Mouse (Mus musculus) lung, adult 2 months (tissue): ENCODE data around the gene Mdga1. TPM values are rescaled to one million over a fixed set of nuclear protein-coding genes. Genes with fewer than 3 reads are reported as not detected.

ENCODE experiments used
- DNase-seq: peaks from one replicate; pipeline ENCODE4 v3.0.0; 2022
- H3K4me1 ChIP-seq: fragments of 200-500 bp; 2 replicates; pipeline ENCODE4 v1.6.1; 2011; ENCODE audit warnings: low read length; ENCODE audit not compliant: control insufficient read depth, insufficient read depth
- H3K4me3 ChIP-seq: fragments of 200-500 bp; replicated peaks from 2 replicates; pipeline ENCODE3; 2011; ENCODE audit warnings: low read depth, mild to moderate bottlenecking, control low read depth, low read length; ENCODE audit errors: extremely low read depth
- CTCF ChIP-seq: fragments of 200-500 bp; IDR thresholded peaks from 2 replicates; pipeline ENCODE4 v1.5.1; 2011; ENCODE audit warnings: mild to moderate bottlenecking, low read length, control low read depth; ENCODE audit not compliant: insufficient read depth
- POLR2A ChIP-seq: fragments of 200-500 bp; IDR thresholded peaks from 2 replicates; pipeline ENCODE4 v1.6.1; 2011; ENCODE audit warnings: low read depth, mild to moderate bottlenecking, control low read depth, low read length, borderline replicate concordance; ENCODE audit errors: extremely low read depth
- WGBS: fragments of 180-500 bp; shearing (Covaris S2); methylation state at CpG from one replicate; pipeline ENCODE4 v1.1.7; 2018; 5-methylcytosine and 5-hydroxymethylcytosine counted together
- polyA plus RNA-seq: library from polyadenylated mRNA; depleted of rRNA; stranded (reverse); fragments of >200 nt; gene quantifications from 2 replicates; pipeline ENCODE4 v1.2.3, GENCODE M21; 2012

The Mdga1 gene
- polyA plus RNA-seq, 1 experiment: 4.4 TPM

DNA sequence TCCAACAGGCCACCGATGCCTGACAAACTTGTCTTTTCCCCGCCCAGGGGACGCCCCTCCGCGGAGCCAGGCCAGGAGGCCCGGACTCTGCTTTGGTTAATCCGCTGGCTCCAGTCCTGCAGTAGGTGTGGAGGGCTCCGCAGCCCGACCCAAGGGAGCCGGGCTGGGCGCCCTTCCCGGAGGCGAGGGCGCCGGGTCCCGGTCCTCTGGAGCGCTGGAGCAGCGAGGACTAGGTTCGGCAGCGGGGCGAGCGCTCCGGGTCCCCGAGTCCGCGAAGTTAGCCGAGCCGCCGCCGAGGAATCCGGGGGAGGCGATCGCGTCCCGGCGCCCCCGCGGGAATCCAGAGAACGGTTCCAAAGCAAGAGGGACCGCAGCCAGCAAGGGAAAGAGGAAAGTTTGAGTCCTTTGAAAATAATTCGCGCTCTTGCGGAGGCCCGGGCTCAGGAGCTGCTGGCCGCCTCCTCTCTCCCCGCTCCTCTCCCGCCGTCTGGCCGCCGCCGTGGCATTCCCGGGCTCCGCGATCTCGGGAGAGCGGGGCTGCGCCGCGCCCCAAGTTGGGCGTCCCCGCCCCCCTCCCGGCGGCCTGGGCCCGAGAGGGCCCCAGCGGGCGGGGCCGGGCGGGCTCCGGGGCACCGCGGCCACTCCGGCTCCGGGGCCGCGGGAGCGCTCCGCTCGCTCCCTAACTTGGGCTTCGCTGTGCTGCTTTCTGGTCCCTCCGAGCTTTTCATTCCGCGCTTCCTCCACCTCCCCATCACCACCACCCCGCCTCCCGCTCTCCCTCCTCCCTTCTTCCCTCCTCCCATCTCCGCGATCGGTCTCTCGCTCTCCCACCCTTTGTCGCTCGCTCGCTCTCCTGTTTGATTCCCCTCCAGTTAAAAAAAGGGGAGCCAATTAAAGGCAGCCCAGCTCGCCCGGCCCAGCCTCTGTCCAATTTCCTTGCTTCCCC lies 81.7 kb downstream of the Mdga1 start:
- DNase-seq: peak; percentile 20
- no peak for TF ChIP-seq POLR2A
- TF ChIP-seq CTCF: no peak
- Histone ChIP-seq H3K4me3 (peak overlapping the region; percentile 51), H3K4me1 (peaks cover 14% of the 10 kb centered on the region)
- under 1% methylated on average over 89 of the region's 93 CpGs for WGBS

GRCm38 (mm10) chr17:29887271-29887880 lies 82.5 kb downstream of the Mdga1 start:
- peak; percentile 29 for DNase-seq
- TF ChIP-seq POLR2A: no peak
- H3K4me1 ChIP-seq: peaks cover 14% of the 10 kb centered on the region
- WGBS: under 1% methylated on average over 57 of the region's 57 CpGs
- peak overlapping the region; percentile 45 for H3K4me3 ChIP-seq

DNA sequence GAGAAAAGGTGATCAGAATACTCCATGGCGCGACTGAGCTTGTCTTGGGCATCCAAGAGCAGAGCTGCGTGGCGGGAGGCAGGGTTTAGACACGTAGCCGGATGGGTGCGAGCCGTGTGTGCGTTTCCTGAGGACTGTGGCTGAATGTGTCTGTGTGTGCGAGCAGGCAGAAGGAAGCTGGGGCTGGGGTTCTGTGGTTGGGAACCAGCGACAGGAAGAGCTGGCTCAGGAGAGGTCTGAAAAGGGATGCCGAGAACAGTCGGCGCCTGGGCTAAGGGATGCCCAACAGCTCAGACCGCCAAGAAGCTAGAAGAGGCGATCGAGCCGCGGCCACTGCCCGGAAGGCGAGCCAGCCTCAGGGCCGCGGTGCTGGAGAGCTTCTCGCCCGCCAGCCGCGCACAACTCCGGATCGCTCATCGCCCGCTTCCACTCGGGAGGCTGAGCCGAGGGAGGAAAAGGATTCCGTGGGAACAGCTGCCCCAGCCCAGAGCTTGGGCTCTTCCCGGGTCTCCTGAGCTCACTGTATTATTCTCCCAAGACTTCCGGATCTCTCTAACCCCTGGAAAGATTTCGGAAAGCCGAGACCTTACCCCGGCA lies 83.1 kb downstream of the Mdga1 start:
- WGBS: 1% methylated on average over 36 of the region's 39 CpGs
- TF ChIP-seq CTCF: no peak
- no peak for TF ChIP-seq POLR2A
- no peak for DNase-seq
- peaks cover 14% of the 10 kb centered on the region for H3K4me1 ChIP-seq
- H3K4me3 ChIP-seq: peak overlapping the region; percentile 45

DNA sequence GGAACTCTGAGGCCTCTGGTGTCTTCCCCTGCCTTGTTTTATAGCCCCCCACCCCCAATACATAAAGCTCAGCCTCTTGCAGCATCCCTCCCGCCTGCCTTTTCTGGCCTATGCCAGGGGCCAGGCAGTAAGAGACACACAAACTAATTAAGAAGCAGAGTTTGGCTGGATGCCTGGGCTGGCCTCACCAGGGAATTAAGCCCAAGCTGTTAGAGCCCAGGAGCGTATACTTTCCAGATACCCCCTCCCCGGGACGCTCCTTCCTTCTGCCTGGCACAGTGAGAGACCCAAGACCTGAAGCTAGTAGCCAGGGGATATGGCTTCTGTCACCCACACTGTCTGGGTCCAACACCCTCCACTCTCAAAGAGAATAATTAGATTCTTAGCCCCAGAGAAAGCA lies 83.8 kb downstream of the Mdga1 start:
- Histone ChIP-seq H3K4me1 (peaks cover 14% of the 10 kb centered on the region), H3K4me3 (no peak overlapping the region)
- DNase-seq: no peak
- 8% methylated on average over 4 of the region's 4 CpGs for WGBS
- no peak for TF ChIP-seq CTCF
- TF ChIP-seq POLR2A: no peak

GRCm38 (mm10) chr17:29884596-29884995 lies 85.3 kb downstream of the Mdga1 start:
- TF ChIP-seq CTCF (no peak), POLR2A (no peak)
- WGBS: 57% methylated on average over 6 of the region's 6 CpGs
- DNase-seq: no peak
- Histone ChIP-seq H3K4me1 (peaks cover 14% of the 10 kb centered on the region), H3K4me3 (no peak overlapping the region)

DNA sequence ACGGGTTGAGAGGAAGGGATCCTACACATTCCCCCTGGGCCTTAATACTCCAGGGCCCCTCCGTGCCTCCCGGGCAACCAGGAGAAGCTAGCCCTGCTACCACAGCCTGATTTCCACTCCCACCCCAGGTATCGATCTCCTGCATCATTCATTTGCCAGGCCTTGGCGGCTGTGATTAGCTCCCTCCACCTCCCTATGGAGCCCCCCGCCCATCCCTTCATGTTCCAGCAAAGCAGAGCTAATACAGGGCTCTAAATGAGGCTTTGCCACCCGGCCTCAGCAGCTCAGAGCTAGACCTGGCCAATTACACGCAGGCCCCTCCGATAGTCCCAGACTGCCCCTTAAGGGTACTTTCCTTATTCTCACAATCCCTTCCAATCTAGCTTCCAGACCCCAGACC lies 86.5 kb downstream of the Mdga1 start:
- WGBS: 53% methylated on average over 9 of the region's 9 CpGs
- DNase-seq: no peak
- Histone ChIP-seq H3K4me3 (no peak overlapping the region), H3K4me1 (peaks cover 10% of the 10 kb centered on the region)
- TF ChIP-seq POLR2A: no peak
- no peak for TF ChIP-seq CTCF

GRCm38 (mm10) chr17:29882885-29883284 lies 87.0 kb downstream of the Mdga1 start:
- WGBS: 0% methylated on average over 5 of the region's 5 CpGs
- no peak overlapping the region for H3K4me3 ChIP-seq
- TF ChIP-seq CTCF (peak; percentile 93), POLR2A (no peak)
- peaks cover 10% of the 10 kb centered on the region for H3K4me1 ChIP-seq
- peak; percentile 51 for DNase-seq

DNA sequence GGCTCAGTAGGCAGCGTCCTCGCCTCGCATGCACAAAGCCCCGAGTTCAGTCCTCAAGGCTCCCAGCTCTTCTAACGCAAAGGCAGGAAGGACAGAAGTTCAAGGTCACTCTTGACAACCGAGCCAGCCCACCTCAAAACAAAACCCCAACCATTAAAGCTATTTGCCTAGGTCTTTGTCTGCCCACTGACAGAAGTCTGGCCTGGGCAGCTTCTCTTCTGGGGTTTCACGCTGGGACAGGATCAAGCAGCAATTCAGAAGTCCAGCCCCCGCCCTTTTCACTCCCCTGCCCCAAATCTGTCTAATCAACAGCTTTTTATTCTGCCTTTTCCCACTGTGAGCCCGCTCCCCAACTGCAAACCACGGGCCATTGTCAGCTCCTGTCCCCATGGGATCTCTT lies 89.6 kb downstream of the Mdga1 start:
- Histone ChIP-seq H3K4me3 (no peak overlapping the region), H3K4me1 (no peaks in the 10 kb centered on the region)
- DNase-seq: no peak
- WGBS: 57% methylated on average over 10 of the region's 10 CpGs
- no peak for TF ChIP-seq POLR2A
- no peak for TF ChIP-seq CTCF

GRCm38 (mm10) chr17:29878990-29879389 lies 90.9 kb downstream of the Mdga1 start:
- Histone ChIP-seq H3K4me3 (no peak overlapping the region), H3K4me1 (no peaks in the 10 kb centered on the region)
- no peak for DNase-seq
- 71% methylated on average over 10 of the region's 10 CpGs for WGBS
- TF ChIP-seq POLR2A (no peak), CTCF (no peak)

DNA sequence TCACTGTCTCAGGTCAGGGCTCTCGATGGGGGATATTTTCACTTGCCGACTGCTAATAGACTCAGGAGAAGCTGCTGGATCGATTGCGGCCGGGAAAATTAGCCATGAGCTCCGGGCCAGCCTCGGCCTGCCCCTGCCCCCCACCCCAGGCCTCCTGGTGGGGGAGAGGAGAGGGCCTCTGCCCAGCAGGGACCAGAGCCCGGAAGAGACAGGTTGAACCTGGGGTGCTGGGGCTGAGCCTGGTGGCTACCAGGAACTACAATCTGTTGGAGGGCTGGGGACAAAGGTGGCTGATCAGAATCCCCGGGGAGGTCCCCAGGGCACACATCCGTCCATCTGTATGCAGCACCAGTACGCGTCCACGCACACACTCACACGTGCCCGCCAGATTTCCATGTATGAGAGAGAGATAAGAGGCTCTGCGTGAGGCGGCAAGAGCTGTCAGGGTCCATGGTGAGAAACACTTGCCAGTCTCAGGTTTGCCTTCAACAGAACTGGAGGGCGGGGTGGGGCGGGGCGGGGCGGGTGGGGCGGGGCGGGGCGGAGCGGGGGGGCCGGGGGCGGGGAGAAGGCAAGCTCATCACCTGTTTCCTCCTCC lies 95.7 kb downstream of the Mdga1 start:
- WGBS: 27% methylated on average over 26 of the region's 27 CpGs
- DNase-seq: no peak
- no peaks in the 10 kb centered on the region for H3K4me1 ChIP-seq
- TF ChIP-seq POLR2A (no peak), CTCF (no peak)
- no peak overlapping the region for H3K4me3 ChIP-seq
